Mouse (Mus musculus) retina, postnatal 1 day (tissue): ENCODE data around the gene Fam117a.
A peak's percentile ranks its signal among the peaks of the same experiment; 100 is the strongest.

Experiments
- DNase-seq: peaks from one replicate; pipeline ENCODE4 v3.0.0-alpha.2; 2012

The Fam117a gene

GRCm38 (mm10) chr11:95366280-95366897 is 29.6 kb downstream of the Fam117a start:
- DNase-seq = no peak

- no peak for DNase-seq
Measured at GRCm38 (mm10) chr11:95367011-95367735, 30.4 kb downstream of the Fam117a start.

- no peak for DNase-seq
Measured at GRCm38 (mm10) chr11:95368231-95368823, 31.5 kb downstream of the Fam117a start.

- DNase-seq = no peak
Measured at GRCm38 (mm10) chr11:95368871-95369270, 32.1 kb downstream of the Fam117a start.

- peak; percentile 67 for DNase-seq
Measured at GRCm38 (mm10) chr11:95369964-95370890, 33.4 kb downstream of the Fam117a start.

- DNase-seq = no peak
Measured at GRCm38 (mm10) chr11:95371182-95371581, 34.4 kb downstream of the Fam117a start.

- no peak for DNase-seq
Measured at GRCm38 (mm10) chr11:95378926-95379325, 42.1 kb downstream of the Fam117a start.

- no peak for DNase-seq
Measured at GRCm38 (mm10) chr11:95379552-95379951, 42.7 kb downstream of the Fam117a start.

- DNase-seq = no peak
Measured at GRCm38 (mm10) chr11:95380711-95381110, 43.9 kb downstream of the Fam117a start.

GRCm38 (mm10) chr11:95381146-95381545 is 44.3 kb downstream of the Fam117a start:
- no peak for DNase-seq

GRCm38 (mm10) chr11:95383331-95383986 is 46.6 kb downstream of the Fam117a start:
- no peak for DNase-seq

GRCm38 (mm10) chr11:95384004-95384318 is 47.1 kb downstream of the Fam117a start:
- no peak for DNase-seq

GRCm38 (mm10) chr11:95384319-95384972 is 47.6 kb downstream of the Fam117a start, which contains the start of gene Slc35b1:
Gene Slc35b1 (plus strand): TSS chr11:95384692.
- DNase-seq = peak; percentile 100

GRCm38 (mm10) chr11:95384973-95385320 is 48.1 kb downstream of the Fam117a start:
- no peak for DNase-seq

- no peak for DNase-seq
Measured at GRCm38 (mm10) chr11:95387354-95387753, 50.5 kb downstream of the Fam117a start.

- no peak for DNase-seq
Measured at GRCm38 (mm10) chr11:95389006-95389405, 52.2 kb downstream of the Fam117a start.

- no peak for DNase-seq
Measured at GRCm38 (mm10) chr11:95390420-95390819, 53.6 kb downstream of the Fam117a start.

GRCm38 (mm10) chr11:95391201-95391600 is 54.4 kb downstream of the Fam117a start:
- DNase-seq = no peak

GRCm38 (mm10) chr11:95391743-95392142 is 54.9 kb downstream of the Fam117a start:
- no peak for DNase-seq

GRCm38 (mm10) chr11:95392223-95392667 is 55.4 kb downstream of the Fam117a start:
- no peak for DNase-seq

GRCm38 (mm10) chr11:95392708-95393499 is 56.1 kb downstream of the Fam117a start:
- DNase-seq = no peak
